9 mouse cellular contexts compared by ENCODE assay signal in genomic region chr11:110095858-110096257, GRCm38 (mm10). TPM values are rescaled to one million over a fixed set of nuclear protein-coding genes. Genes with fewer than 3 reads are reported as not detected.
DNase-seq lines count a peak whose midpoint lies in the region; ATAC-seq and TF ChIP-seq lines count a peak whose summit lies in the region.
"Had no signal": no experiment of that assay in that cellular context is flagged by ENCODE, and none has a peak within 500 bp of the region (broad histone marks: within the 10 kb centered on the region; RNA-seq: fewer than 3 reads in every experiment).

Gene Abca8a (minus strand): TSS chr11:110095978.

- ATAC-seq in forebrain, embryonic 13.5 days: peak; percentile 70; the same call in 1 of the 2 replicates
- ATAC-seq in forebrain, embryonic 11.5 days (replicated peaks; ENCODE audit: low FRiP score): no peak
- no peak for ATAC-seq in stomach, postnatal 0 days (ENCODE audit: low FRiP score, low TSS enrichment)

- H3K4me3 ChIP-seq in forebrain, embryonic 13.5 days: no peak within 1 kb of the TSS
- H3K4me3 ChIP-seq in forebrain, embryonic 11.5 days (ENCODE audit: low read depth, low read length): no peak within 1 kb of the TSS
- H3K4me3 ChIP-seq in stomach, postnatal 0 days (ENCODE audit: low read depth, low read length): peak within 1 kb of the TSS; percentile 6

- peaks cover 7% of the 10 kb centered on the region for H3K4me1 ChIP-seq in forebrain, embryonic 13.5 days
- no peaks in the 10 kb centered on the region for H3K4me1 ChIP-seq in forebrain, embryonic 11.5 days (replicated peaks; ENCODE audit: control insufficient read depth, insufficient read depth, low read length)
- no peaks in the 10 kb centered on the region for H3K4me1 ChIP-seq in stomach, postnatal 0 days (replicated peaks; ENCODE audit: control insufficient read depth, insufficient read depth)

- no peak for DNase-seq in forebrain, embryonic 11.5 days (ENCODE audit: low spot score)
- DNase-seq in right cerebral cortex, postnatal 10 days (ENCODE audit: low spot score in 2 of 2): peak; percentile 27 to 50
- DNase-seq in right cerebral cortex, postnatal 14 days: no peak
- peak; percentile 21 for DNase-seq in heart, postnatal 25 days (ENCODE audit: low spot score)
- DNase-seq in stomach, postnatal 0 days (ENCODE audit: low spot score): no peak
- DNase-seq in ovary, postnatal 14 days (ENCODE audit: low spot score): no peak
- DNase-seq in cerebellum, adult 8-10 months: no peak

- no peak for TF ChIP-seq EP300 in stomach, postnatal 0 days (optimal IDR thresholded peaks at IDR 0.05)

- no peaks in the 10 kb centered on the region for H3K9me3 ChIP-seq in forebrain, embryonic 13.5 days (replicated peaks)
- no peaks in the 10 kb centered on the region for H3K9me3 ChIP-seq in forebrain, embryonic 11.5 days (ENCODE audit: control insufficient read depth, low read length)
- H3K9me3 ChIP-seq in stomach, postnatal 0 days (ENCODE audit: control insufficient read depth, low read length): no peaks in the 10 kb centered on the region

- intact Hi-C loops in heart, postnatal 25 days (cut with DNase I): loop anchor here (5.0 kb wide), 1 partner anchor 209 kb away; no protein-coding TSS in a partner anchor

- WGBS in forebrain, embryonic 13.5 days: 55% methylated on average over 5 of the region's 5 CpGs
- WGBS in forebrain, embryonic 11.5 days: 87% methylated on average over 5 of the region's 5 CpGs
- 61% methylated on average over 5 of the region's 5 CpGs for WGBS in stomach, postnatal 0 days

- H3K27me3 ChIP-seq in forebrain, embryonic 13.5 days: no peaks in the 10 kb centered on the region
- H3K27me3 ChIP-seq in forebrain, embryonic 11.5 days (ENCODE audit: control insufficient read depth, insufficient read depth, low read length): no peaks in the 10 kb centered on the region
- H3K27me3 ChIP-seq in stomach, postnatal 0 days (ENCODE audit: control insufficient read depth, insufficient read depth, low read length): no peaks in the 10 kb centered on the region

- TF ChIP-seq CTCF in stomach, postnatal 0 days (IDR thresholded peaks at IDR 0.05; ENCODE audit: low read depth): no peak

- H3K9ac ChIP-seq in forebrain, embryonic 13.5 days: no peak within 1 kb of the TSS
- H3K9ac ChIP-seq in forebrain, embryonic 11.5 days (ENCODE audit: low read length): no peak within 1 kb of the TSS
- 0 out of 2 replicates have a peak within 1 kb of the TSS, but pooled peaks have one; percentile 9 for H3K9ac ChIP-seq in stomach, postnatal 0 days (ENCODE audit: low read length)

- H3K4me2 ChIP-seq in forebrain, embryonic 13.5 days: no peak within 1 kb of the TSS
- H3K4me2 ChIP-seq in forebrain, embryonic 11.5 days (ENCODE audit: low read depth, low read length, severe bottlenecking): no peak within 1 kb of the TSS
- H3K4me2 ChIP-seq in stomach, postnatal 0 days (replicated peaks; ENCODE audit: low read depth): peak within 1 kb of the TSS; percentile 19; the same call in 1 of the 2 replicates

- H3K36me3 ChIP-seq in forebrain, embryonic 13.5 days (ENCODE audit: poor library complexity, severe bottlenecking): no peaks in the 10 kb centered on the region
- no peaks in the 10 kb centered on the region for H3K36me3 ChIP-seq in forebrain, embryonic 11.5 days (ENCODE audit: control insufficient read depth, insufficient read depth, low read length)
- H3K36me3 ChIP-seq in stomach, postnatal 0 days (ENCODE audit: control insufficient read depth, insufficient read depth, low read length): no peaks in the 10 kb centered on the region

- H3K27ac ChIP-seq in forebrain, embryonic 13.5 days: no peak within 1 kb of the TSS
- no peak within 1 kb of the TSS for H3K27ac ChIP-seq in forebrain, embryonic 11.5 days (ENCODE audit: low read depth, low read length)
- H3K27ac ChIP-seq in stomach, postnatal 0 days (replicated peaks): no peak within 1 kb of the TSS

RNA-seq across cellular contexts. Expression of gene Abca8a, which starts in this region (rescaled TPM):
- 0.25 and 0.37 TPM in 2 replicates for polyA plus RNA-seq in forebrain, embryonic 13.5 days (2015; fragmentation: Nextera tagmentation; extraction: Ambion mirVana)
- polyA plus RNA-seq in forebrain, embryonic 11.5 days (2014; fragmentation: Nextera tagmentation; extraction: Ambion mirVana): not detected in 2 replicates
- total RNA-seq in heart, postnatal 25 days (2021): 10 to 100 TPM; 39.1 to 57.6 TPM
- 3.4 and 4.2 TPM in 2 replicates for polyA plus RNA-seq in stomach, postnatal 0 days (2015; fragmentation: Nextera tagmentation; extraction: Ambion mirVana)
- total RNA-seq: hematopoietic stem cell, adult 5-6 weeks had no signal

Comparison
In these comparisons a context has a peak if more than half of its experiments do, and no peak if none do; other contexts are left out.
1. DNase-seq: peak in right cerebral cortex, postnatal 10 days (2 of 2) and heart, postnatal 25 days (single experiment); none in forebrain, embryonic 11.5 days (single experiment), right cerebral cortex, postnatal 14 days (single experiment), stomach, postnatal 0 days (single experiment), ovary, postnatal 14 days (single experiment) and cerebellum, adult 8-10 months (single experiment).
2. Peak in ATAC-seq in forebrain, embryonic 13.5 days; RNA of the gene not detected or under 1 TPM.